Mouse (Mus musculus) naive thymus-derived CD4-positive, alpha-beta T cell, adult 5 months (primary cell): ENCODE results near the gene Fam167b. TPM values are rescaled to one million over a fixed set of nuclear protein-coding genes. Genes with fewer than 3 reads are reported as not detected.

ENCODE experiments used
- polyA plus RNA-seq: library from polyadenylated mRNA; unstranded; fragments of 100-300 nt; shearing (Covaris generic); gene quantifications from one replicate; pipeline ENCODE4 v1.2.1, GENCODE M21; 2017

The Fam167b gene
- polyA plus RNA-seq: 0.50 TPM

GRCm38 (mm10) chr4:129578466-129578865, at the start of gene Fam167b:
Fam167b (minus strand) TSS chr4:129578549.

GRCm38 (mm10) chr4:129623681-129624091, 45.3 kb upstream of the Fam167b start, which contains the start of gene Ccdc28b:
Ccdc28b (minus strand) TSS chr4:129623947.

GRCm38 (mm10) chr4:129618786-129619691, 40.7 kb upstream of the Fam167b start, which contains the start of gene Iqcc:
Iqcc (minus strand) TSS chr4:129619099.

GRCm38 (mm10) chr4:129614093-129614492, 35.7 kb upstream of the Fam167b start, which contains the start of gene Dcdc2b:
Dcdc2b (minus strand) TSS chr4:129614257.

GRCm38 (mm10) chr4:129600233-129601158, 22.1 kb upstream of the Fam167b start, which contains the start of the genes Eif3i and Tmem234:
Eif3i (minus strand) TSS chr4:129600648.
Tmem234 (plus strand) TSS chr4:129600668.

GRCm38 (mm10) chr4:129573430-129573829, 4.9 kb downstream of the Fam167b start, which contains the start of gene Lck:
Lck (minus strand) TSS chr4:129573641.

GRCm38 (mm10) chr4:129542592-129543141, 35.7 kb downstream of the Fam167b start, which contains the start of gene Hdac1:
Hdac1 (minus strand) TSS chr4:129542713.

Other genes starting within 250 kb of the Fam167b start
- 292 TPM for gene Rbbp4, start 243.2 kb downstream of the Fam167b start, polyA plus RNA-seq
- gene Zbtb8os, start 242.9 kb downstream of the Fam167b start, polyA plus RNA-seq: 23.5 TPM
- gene Zbtb8a, start 200.4 kb downstream of the Fam167b start, polyA plus RNA-seq: 5.2 TPM
- not detected for gene Zbtb8b, start 137.7 kb downstream of the Fam167b start, polyA plus RNA-seq
- gene Bsdc1, start 117.0 kb downstream of the Fam167b start, polyA plus RNA-seq: 86.3 TPM
- not detected for gene Tssk3, start 87.5 kb downstream of the Fam167b start, polyA plus RNA-seq
- gene Fam229a, start 87.4 kb downstream of the Fam167b start, polyA plus RNA-seq: not detected
- gene Marcksl1, start 65.0 kb downstream of the Fam167b start, polyA plus RNA-seq: 10.7 TPM
- gene Hdac1, start 35.8 kb downstream of the Fam167b start, polyA plus RNA-seq: 174 TPM
- gene Lck, start 4.9 kb downstream of the Fam167b start, polyA plus RNA-seq: 1,237 TPM
- gene Eif3i, start 22.1 kb upstream of the Fam167b start, polyA plus RNA-seq: 167 TPM
- 203 TPM for gene Tmem234, start 22.1 kb upstream of the Fam167b start, polyA plus RNA-seq
- 5.6 TPM for gene Dcdc2b, start 35.7 kb upstream of the Fam167b start, polyA plus RNA-seq
- gene Iqcc, start 40.5 kb upstream of the Fam167b start, polyA plus RNA-seq: 22.1 TPM
- 11.5 TPM for gene Ccdc28b, start 45.4 kb upstream of the Fam167b start, polyA plus RNA-seq
- gene Txlna, start 62.5 kb upstream of the Fam167b start, polyA plus RNA-seq: 73.9 TPM
- gene Kpna6, start 94.2 kb upstream of the Fam167b start, polyA plus RNA-seq: 22.9 TPM
- gene Tmem39b, start 118.3 kb upstream of the Fam167b start, polyA plus RNA-seq: 16.5 TPM
- 146 TPM for gene Khdrbs1, start 163.8 kb upstream of the Fam167b start, polyA plus RNA-seq
- 391 TPM for gene Ptp4a2, start 232.7 kb upstream of the Fam167b start, polyA plus RNA-seq